Comparison of ENCODE assay signal across 14 mouse cellular contexts in the genomic region with DNA sequence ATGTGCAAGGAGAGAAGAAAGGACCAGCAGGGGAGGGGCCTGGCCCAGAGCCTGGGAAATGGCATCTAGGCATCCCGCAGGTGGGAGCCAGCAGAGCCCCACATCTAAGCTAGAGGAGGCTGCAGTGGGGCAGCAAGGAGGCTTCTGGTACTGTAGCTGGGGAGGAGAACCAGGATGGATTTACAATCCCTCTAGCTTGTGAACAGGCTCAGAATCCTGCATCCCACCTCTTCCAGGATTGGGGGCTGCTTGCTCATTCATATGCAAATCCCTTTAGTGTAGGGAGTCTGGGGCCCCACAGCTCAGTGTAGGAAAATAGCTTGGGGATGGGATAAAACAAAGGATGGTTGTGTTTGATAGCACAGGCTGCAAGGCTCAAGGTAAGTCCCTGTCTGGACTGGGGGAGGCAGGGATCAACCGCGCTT. TPM values are rescaled to one million over a fixed set of nuclear protein-coding genes. Genes with fewer than 3 reads are reported as not detected.
DNase-seq lines count a peak whose midpoint lies in the region; ATAC-seq lines count a peak whose summit lies in the region.
"Had no signal": no experiment of that assay in that cellular context is flagged by ENCODE, and none has a peak within 500 bp of the region (broad histone marks: within the 10 kb centered on the region; RNA-seq: fewer than 3 reads in every experiment).

No protein-coding gene starts in this region.

- H3K9me3 ChIP-seq in forebrain, embryonic 15.5 days: no peaks in the 10 kb centered on the region
- H3K9me3 ChIP-seq in midbrain, embryonic 10.5 days (replicated peaks): no peaks in the 10 kb centered on the region
- H3K9me3 ChIP-seq in limb, embryonic 10.5 days (replicated peaks): no peaks in the 10 kb centered on the region
- H3K9me3 ChIP-seq: G1E had no signal

- WGBS in forebrain, embryonic 15.5 days: 5% methylated on average over 3 of the region's 3 CpGs
- WGBS in midbrain, embryonic 10.5 days: 16% methylated on average over 3 of the region's 3 CpGs
- 49% methylated on average over 3 of the region's 3 CpGs for WGBS in limb, embryonic 10.5 days

- H3K4me3 ChIP-seq in forebrain, embryonic 15.5 days: no peak overlapping the region
- H3K4me3 ChIP-seq in midbrain, embryonic 10.5 days: peak overlapping the region; percentile 20
- no peak overlapping the region for H3K4me3 ChIP-seq in limb, embryonic 10.5 days

- H3K27ac ChIP-seq in forebrain, embryonic 15.5 days (replicated peaks): peak overlapping the region; percentile 69
- peak overlapping the region; percentile 83 for H3K27ac ChIP-seq in midbrain, embryonic 10.5 days (replicated peaks)
- no peak overlapping the region for H3K27ac ChIP-seq in limb, embryonic 10.5 days
- H3K27ac ChIP-seq: stomach, postnatal 0 days had no signal

- peak; percentile 84 for DNase-seq in heart, adult 11 months
- no peak for DNase-seq in heart, adult 18-20 months
- peak; percentile 57 for DNase-seq in midbrain, embryonic 10.5 days (ENCODE audit: low spot score)
- DNase-seq in retina, embryonic 14.5 days (ENCODE audit: low spot score): peak; percentile 36
- DNase-seq in adrenal gland, postnatal 10 days: no peak
- no peak for DNase-seq in limb, embryonic 10.5 days (ENCODE audit: low spot score)
- DNase-seq: cerebellum, adult 9-11 months; kidney, postnatal 4 days had no signal

- H3K4me2 ChIP-seq in forebrain, embryonic 15.5 days (replicated peaks): no peak overlapping the region; the same call in 1 of the 2 replicates
- H3K4me2 ChIP-seq: heart, embryonic 11.5 days had no signal

- no peak overlapping the region for H3K9ac ChIP-seq in forebrain, embryonic 15.5 days (replicated peaks)

- no peaks in the 10 kb centered on the region for H3K27me3 ChIP-seq in forebrain, embryonic 15.5 days
- peaks cover 27% of the 10 kb centered on the region for H3K27me3 ChIP-seq in midbrain, embryonic 10.5 days (ENCODE audit: low read depth, poor library complexity, severe bottlenecking)
- H3K27me3 ChIP-seq in limb, embryonic 10.5 days (ENCODE audit: low read depth, poor library complexity, severe bottlenecking): 0 out of 2 replicates have a peak, but pooled peaks cover 5% of the 10 kb centered on the region

- H3K36me3 ChIP-seq in forebrain, embryonic 15.5 days: peaks cover 4% of the 10 kb centered on the region; the same call in 1 of the 2 replicates
- no peaks in the 10 kb centered on the region for H3K36me3 ChIP-seq in midbrain, embryonic 10.5 days
- no peaks in the 10 kb centered on the region for H3K36me3 ChIP-seq in limb, embryonic 10.5 days
- H3K36me3 ChIP-seq: G1E had no signal

- peak; percentile 83 for ATAC-seq in forebrain, embryonic 15.5 days (replicated peaks)
- ATAC-seq in megakaryocyte progenitor cell, adult 5-6 weeks (replicated peaks; ENCODE audit: poor library complexity): no peak

- H3K4me1 ChIP-seq in forebrain, embryonic 15.5 days: peaks cover 29% of the 10 kb centered on the region
- H3K4me1 ChIP-seq in midbrain, embryonic 10.5 days: peaks cover 39% of the 10 kb centered on the region
- peaks cover 10% of the 10 kb centered on the region for H3K4me1 ChIP-seq in limb, embryonic 10.5 days

RNA-seq across cellular contexts. Expression of gene Rtp4, which starts 15.8 kb away (rescaled TPM):
- 1 to 10 TPM; 4.4 to 4.8 TPM for total RNA-seq in heart, adult 18-20 months (2021)
- 3.8 and 5.5 TPM in 2 replicates for polyA plus RNA-seq in forebrain, embryonic 15.5 days (2015; fragmentation: Nextera tagmentation; extraction: Ambion mirVana)
- polyA plus RNA-seq in midbrain, embryonic 10.5 days (2016; fragmentation: Nextera tagmentation; extraction: Ambion mirVana): 0.69 and 1.7 TPM in 2 replicates
- 1 to 10 TPM; 4.6 to 7.2 TPM for total RNA-seq in adrenal gland, postnatal 10 days (2021)
- total RNA-seq in megakaryocyte progenitor cell, adult 5-6 weeks (2015): 4.6 and 5.6 TPM in 2 replicates
- 1.2 and 2.4 TPM in 2 replicates for total RNA-seq in megakaryocyte progenitor cell, adult 5-6 weeks (2017)
- 0.85 and 0.98 TPM in 2 replicates for polyA plus RNA-seq in limb, embryonic 10.5 days (2016; fragmentation: Nextera tagmentation; extraction: Ambion mirVana)
- polyA plus RNA-seq: G1E had no signal

RNA-seq across cellular contexts. Expression of gene Masp1, which starts 16.3 kb away (rescaled TPM):
- total RNA-seq in heart, adult 18-20 months (2021): 10 to 100 TPM; 11.6 to 13.4 TPM
- 50.5 and 54.1 TPM in 2 replicates for polyA plus RNA-seq in forebrain, embryonic 15.5 days (2015; fragmentation: Nextera tagmentation; extraction: Ambion mirVana)
- polyA plus RNA-seq in midbrain, embryonic 10.5 days (2016; fragmentation: Nextera tagmentation; extraction: Ambion mirVana): 6.4 and 15.8 TPM in 2 replicates
- 10 to 100 TPM; 54.2 to 65.3 TPM for total RNA-seq in adrenal gland, postnatal 10 days (2021)
- not detected in 2 replicates for total RNA-seq in megakaryocyte progenitor cell, adult 5-6 weeks (2015)
- not detected in 2 replicates for total RNA-seq in megakaryocyte progenitor cell, adult 5-6 weeks (2017)
- polyA plus RNA-seq in limb, embryonic 10.5 days (2016; fragmentation: Nextera tagmentation; extraction: Ambion mirVana): 3.7 and 3.8 TPM in 2 replicates
- total RNA-seq: megakaryocyte, adult 5-6 weeks had no signal
- polyA plus RNA-seq: G1E had no signal

Comparison
In these comparisons a context has a peak if more than half of its experiments do, and no peak if none do; other contexts are left out.
1. DNase-seq: peak in heart, adult 11 months (single experiment), midbrain, embryonic 10.5 days (single experiment) and retina, embryonic 14.5 days (single experiment); none in heart, adult 18-20 months (0 of 2), adrenal gland, postnatal 10 days (single experiment) and limb, embryonic 10.5 days (single experiment).
2. RNA of gene Masp1, which starts 16.3 kb away (total RNA-seq): 54.2 to 65.3 TPM in adrenal gland, postnatal 10 days and 11.6 to 13.4 TPM in heart, adult 18-20 months; not detected in megakaryocyte progenitor cell, adult 5-6 weeks; every median in the first group is over 10 times any median in the second.